Mouse (Mus musculus) liver, postnatal 0 days (tissue): ENCODE results near the gene Gm9747.

Source experiments
- CTCF ChIP-seq: sonication (generic); IDR thresholded peaks from 2 replicates; pipeline ENCODE4 v1.5.1; 2016; ENCODE audit warnings: antibody characterized with exemption, low read depth
- EP300 ChIP-seq: IDR thresholded peaks from 2 replicates; pipeline ENCODE4 v1.6.1; 2016; ENCODE audit warnings: antibody characterized with exemption, low read depth, mild to moderate bottlenecking

DNA sequence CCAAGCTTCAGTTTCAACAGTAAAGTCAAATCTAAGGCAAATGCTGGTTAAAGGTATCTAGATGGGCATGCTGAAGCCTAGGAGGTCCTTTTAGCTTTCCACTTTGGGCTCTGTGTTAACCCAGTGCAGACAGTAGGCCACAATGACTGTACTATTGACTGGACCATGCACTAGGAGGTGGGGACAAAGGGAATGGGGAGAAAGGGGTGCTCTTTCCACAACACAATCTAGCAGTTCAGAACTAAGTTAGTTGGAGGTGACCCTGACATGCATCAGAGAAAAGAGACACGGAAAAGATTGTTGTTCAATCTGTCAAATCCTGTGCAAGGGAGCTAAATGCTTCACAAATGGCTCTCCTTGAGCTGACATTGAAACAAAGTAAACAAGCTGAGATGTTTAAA lies 51.0 kb downstream of the Gm9747 start:
- TF ChIP-seq EP300 (no peak), CTCF (no peak)
